Mouse (Mus musculus): Measurements from ENCODE around the gene Tex9. TPM values are rescaled to one million over a fixed set of nuclear protein-coding genes. Genes with fewer than 3 reads are reported as not detected.
A peak's percentile ranks its signal among the peaks of the same experiment; 100 is the strongest.

The Tex9 gene
- polyA plus RNA-seq, 1 experiment from 2014 or later, result 75.5 TPM

DNA sequence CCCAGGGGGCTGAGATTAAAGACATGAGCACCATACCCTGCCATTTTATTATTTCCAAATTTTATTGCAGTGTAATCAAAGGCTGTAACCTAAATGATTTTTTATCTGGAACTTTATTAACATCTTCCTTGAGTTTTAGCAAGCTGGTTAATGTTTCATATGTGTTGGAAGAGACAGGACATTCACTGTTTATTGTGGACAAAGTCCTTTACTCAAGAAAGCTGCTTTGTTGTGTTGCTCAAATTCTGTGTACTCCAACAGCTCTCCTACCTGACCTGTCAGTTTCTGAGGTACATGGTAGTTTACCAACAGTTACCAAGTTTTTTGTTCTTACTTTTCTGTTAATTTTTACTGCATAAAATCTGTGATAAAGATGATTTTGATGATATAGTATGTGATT, 23.4 kb upstream of the Tex9 start:
- DNase-seq (ENCODE audit: extremely low spot score, low spot score), result no peak
- Histone ChIP-seq H3K4me1 (no peaks in the 10 kb centered on the region), H3K4me3 (no peak overlapping the region), H3K27ac (no peak overlapping the region), H3K36me3 (replicated peaks) (no peaks in the 10 kb centered on the region), H3K9me3 (no peaks in the 10 kb centered on the region), H3K27me3 (ENCODE audit: poor library complexity, severe bottlenecking) (no peaks in the 10 kb centered on the region)

DNA sequence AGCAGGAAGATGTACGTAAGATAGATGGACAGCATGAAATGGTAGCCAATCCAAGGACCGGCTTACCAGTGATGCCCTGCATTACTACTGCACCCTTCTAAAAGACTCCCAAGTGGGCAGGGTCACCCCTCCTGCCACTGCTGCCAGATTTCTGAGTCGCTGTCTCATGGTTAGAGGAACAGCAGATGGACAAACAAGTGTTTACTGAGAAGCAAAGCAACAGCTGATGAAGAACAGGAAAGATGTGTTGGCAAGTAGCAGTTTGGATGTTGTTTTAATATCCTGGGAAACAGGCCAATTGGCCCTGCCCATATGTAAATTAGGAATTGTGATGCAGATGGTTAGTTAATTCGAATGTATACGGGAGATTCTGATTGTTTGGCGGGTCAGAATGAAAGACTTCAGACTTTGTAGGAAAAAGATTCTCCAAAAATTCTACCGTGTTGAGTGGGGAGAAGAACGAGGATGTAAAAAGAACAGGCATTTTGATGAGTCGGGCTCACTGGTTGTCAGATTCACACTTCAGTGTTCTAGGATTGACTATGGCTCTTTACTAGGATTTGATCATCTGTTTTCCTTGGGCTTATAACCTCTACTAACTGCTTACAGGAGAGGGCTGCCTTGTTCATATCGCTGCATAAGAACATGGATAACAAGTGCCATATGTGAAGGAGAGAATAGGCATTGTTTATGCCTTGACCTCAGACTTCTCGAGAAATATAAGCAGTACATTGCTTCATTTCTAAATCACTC, 20.4 kb upstream of the Tex9 start:
- Histone ChIP-seq H3K4me1 (no peaks in the 10 kb centered on the region), H3K27me3 (ENCODE audit: poor library complexity, severe bottlenecking) (no peaks in the 10 kb centered on the region), H3K36me3 (replicated peaks) (no peaks in the 10 kb centered on the region), H3K9me3 (no peaks in the 10 kb centered on the region), H3K27ac (no peak overlapping the region), H3K4me3 (no peak overlapping the region)
- 64% methylated on average over 11 of the region's 11 CpGs for WGBS
- no peak for DNase-seq (ENCODE audit: extremely low spot score, low spot score)

GRCm38 (mm10) chr9:72497171-72497570, 5.2 kb upstream of the Tex9 start:
- Histone ChIP-seq H3K27ac (no peak overlapping the region), H3K4me1 (peaks cover 4% of the 10 kb centered on the region), H3K36me3 (replicated peaks) (no peaks in the 10 kb centered on the region), H3K4me3 (no peak overlapping the region), H3K9me3 (no peaks in the 10 kb centered on the region), H3K27me3 (ENCODE audit: poor library complexity, severe bottlenecking) (no peaks in the 10 kb centered on the region)
- WGBS, result 77% methylated on average over 3 of the region's 3 CpGs
- DNase-seq (ENCODE audit: extremely low spot score, low spot score), result no peak

DNA sequence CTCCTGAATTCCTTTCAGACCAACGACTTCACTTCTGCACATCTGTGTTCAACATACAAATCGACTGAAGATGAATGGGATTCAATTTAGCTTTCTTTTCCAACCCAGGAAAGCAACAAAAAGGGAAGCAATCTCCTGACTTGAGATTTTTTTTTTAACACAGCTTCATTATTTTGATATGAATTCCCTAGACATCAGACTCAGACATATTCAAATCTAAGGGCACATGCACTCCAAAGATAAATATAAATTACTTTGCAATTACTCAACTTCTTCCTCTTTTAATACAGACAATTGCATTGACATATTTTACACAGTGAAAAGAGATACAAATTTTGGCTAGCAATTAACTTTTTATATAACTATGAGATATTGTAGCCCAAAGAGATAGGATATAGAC, 4.7 kb upstream of the Tex9 start:
- WGBS, result 79% methylated on average over 2 of the region's 2 CpGs
- Histone ChIP-seq H3K4me3 (no peak overlapping the region), H3K36me3 (replicated peaks) (no peaks in the 10 kb centered on the region), H3K27me3 (ENCODE audit: poor library complexity, severe bottlenecking) (no peaks in the 10 kb centered on the region), H3K4me1 (peaks cover 8% of the 10 kb centered on the region), H3K27ac (no peak overlapping the region), H3K9me3 (no peaks in the 10 kb centered on the region)
- DNase-seq (ENCODE audit: extremely low spot score, low spot score), result no peak

DNA sequence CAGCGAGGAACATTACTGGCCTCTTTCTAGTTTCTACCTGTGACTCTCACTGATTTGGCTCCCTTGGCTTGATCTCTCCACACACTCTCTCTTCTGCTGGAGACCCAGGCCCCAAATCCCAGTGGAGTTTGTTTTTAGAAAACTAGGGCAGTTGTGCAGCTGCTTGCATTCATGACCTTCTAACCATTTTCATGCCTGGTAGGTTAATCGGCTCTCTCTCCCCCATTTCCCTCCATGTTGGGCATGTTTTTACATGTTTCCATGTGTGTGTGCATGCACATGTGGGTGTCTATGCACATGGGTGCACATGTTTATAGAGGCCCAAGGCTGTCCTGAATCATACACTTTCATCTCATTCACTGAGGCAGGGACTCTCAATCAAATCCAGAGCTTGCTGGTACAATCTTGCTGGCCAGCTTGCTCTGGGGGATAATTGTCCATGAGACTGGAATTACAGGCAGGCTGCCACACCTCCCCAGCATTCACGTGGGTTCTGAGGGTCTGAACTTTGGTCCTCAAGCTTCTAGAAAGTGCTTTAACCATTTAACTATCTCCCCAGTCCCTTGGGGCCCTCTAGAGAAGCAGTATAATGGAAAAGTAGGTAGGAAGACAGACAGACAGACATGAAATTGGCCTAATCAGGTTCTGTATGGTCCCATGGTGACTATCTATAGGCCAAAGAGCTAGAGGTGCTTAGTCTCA, 2.1 kb upstream of the Tex9 start:
- no peaks in the 10 kb centered on the region for H3K27me3 ChIP-seq (ENCODE audit: poor library complexity, severe bottlenecking)
- no peaks in the 10 kb centered on the region for H3K9me3 ChIP-seq
- no peak for DNase-seq (ENCODE audit: extremely low spot score, low spot score)
- H3K4me1 ChIP-seq, result peaks cover 16% of the 10 kb centered on the region
- H3K36me3 ChIP-seq (replicated peaks), result peaks cover 6% of the 10 kb centered on the region
- H3K4me3 ChIP-seq, result no peak overlapping the region
- H3K27ac ChIP-seq, result no peak overlapping the region
- WGBS, result 89% methylated on average over 3 of the region's 3 CpGs

DNA sequence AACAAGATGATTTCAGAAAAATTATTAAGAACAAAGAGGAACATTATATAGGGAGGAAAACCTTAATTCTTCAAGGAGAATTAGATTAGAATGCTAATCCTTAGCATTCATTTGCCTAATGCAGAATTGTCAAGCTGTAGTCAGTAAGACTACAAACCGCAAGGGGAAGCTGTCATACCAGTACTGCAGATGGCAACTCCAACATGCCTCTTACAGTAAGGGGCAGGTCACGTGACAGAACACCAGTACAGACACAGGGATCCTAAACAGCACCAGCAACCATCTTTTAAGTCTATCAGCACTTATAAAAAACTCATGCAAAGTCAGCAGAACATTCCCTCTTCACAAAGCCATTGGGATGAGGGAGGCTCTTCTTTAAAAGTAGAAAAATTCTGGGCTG, 1.5 kb upstream of the Tex9 start:
- Histone ChIP-seq H3K27ac (no peak overlapping the region), H3K36me3 (replicated peaks) (peaks cover 13% of the 10 kb centered on the region), H3K4me1 (peaks cover 16% of the 10 kb centered on the region), H3K9me3 (no peaks in the 10 kb centered on the region), H3K27me3 (ENCODE audit: poor library complexity, severe bottlenecking) (no peaks in the 10 kb centered on the region), H3K4me3 (no peak overlapping the region)
- WGBS, result 92% methylated on average over 2 of the region's 2 CpGs
- no peak for DNase-seq (ENCODE audit: extremely low spot score, low spot score)

- H3K4me1 ChIP-seq, result peaks cover 16% of the 10 kb centered on the region
- peak; percentile 93 for DNase-seq (ENCODE audit: extremely low spot score, low spot score)
- WGBS, result 0% methylated on average over 32 of the region's 32 CpGs
- H3K9me3 ChIP-seq, result no peaks in the 10 kb centered on the region
- peak overlapping the region; percentile 85 for H3K4me3 ChIP-seq
- H3K27me3 ChIP-seq (ENCODE audit: poor library complexity, severe bottlenecking), result no peaks in the 10 kb centered on the region
- peaks cover 30% of the 10 kb centered on the region for H3K36me3 ChIP-seq (replicated peaks)
- peak overlapping the region; percentile 96 for H3K27ac ChIP-seq
Observed at GRCm38 (mm10) chr9:72491559-72492193, 336 bp downstream of the Tex9 start.

- Histone ChIP-seq H3K27me3 (ENCODE audit: poor library complexity, severe bottlenecking) (no peaks in the 10 kb centered on the region), H3K4me3 (no peak overlapping the region), H3K27ac (no peak overlapping the region), H3K36me3 (replicated peaks) (peaks cover 54% of the 10 kb centered on the region), H3K9me3 (no peaks in the 10 kb centered on the region), H3K4me1 (peaks cover 16% of the 10 kb centered on the region)
- WGBS, result 96% methylated on average over 5 of the region's 5 CpGs
- DNase-seq (ENCODE audit: extremely low spot score, low spot score), result no peak
Observed at GRCm38 (mm10) chr9:72489131-72489530, 2.9 kb downstream of the Tex9 start.

- Histone ChIP-seq H3K9me3 (no peaks in the 10 kb centered on the region), H3K4me1 (peaks cover 16% of the 10 kb centered on the region), H3K27ac (no peak overlapping the region), H3K27me3 (ENCODE audit: poor library complexity, severe bottlenecking) (no peaks in the 10 kb centered on the region), H3K36me3 (replicated peaks) (peaks cover 59% of the 10 kb centered on the region), H3K4me3 (no peak overlapping the region)
- no peak for DNase-seq (ENCODE audit: extremely low spot score, low spot score)
Observed at GRCm38 (mm10) chr9:72488523-72488922, 3.5 kb downstream of the Tex9 start.

GRCm38 (mm10) chr9:72479276-72479675, 12.7 kb downstream of the Tex9 start:
- Histone ChIP-seq H3K36me3 (replicated peaks) (peaks cover 94% of the 10 kb centered on the region), H3K9me3 (no peaks in the 10 kb centered on the region)
- DNase-seq (ENCODE audit: extremely low spot score, low spot score), result no peak

DNA sequence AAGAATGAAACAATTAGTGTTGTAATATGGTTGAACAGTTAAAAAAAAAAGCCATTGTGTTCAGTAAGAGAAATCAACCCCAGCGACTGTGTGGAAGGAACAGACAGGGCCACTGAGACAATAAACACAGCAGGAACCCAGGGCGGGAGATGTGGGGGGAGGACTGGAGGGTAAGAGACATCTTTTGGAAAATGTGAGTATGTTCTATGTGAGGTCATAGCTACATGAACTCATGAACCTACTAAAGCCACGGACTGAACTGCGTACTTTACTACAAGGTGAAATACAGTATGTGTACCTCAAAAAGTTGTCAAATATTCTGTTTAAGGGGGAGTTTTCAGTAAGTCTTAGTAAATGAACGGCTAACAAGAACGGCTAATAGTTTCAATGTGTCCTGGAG, 14.7 kb downstream of the Tex9 start:
- H3K27me3 ChIP-seq (ENCODE audit: poor library complexity, severe bottlenecking), result no peaks in the 10 kb centered on the region
- DNase-seq (ENCODE audit: extremely low spot score, low spot score), result no peak
- H3K36me3 ChIP-seq (replicated peaks), result peaks cover 95% of the 10 kb centered on the region
- no peak overlapping the region for H3K4me3 ChIP-seq
- 81% methylated on average over 6 of the region's 6 CpGs for WGBS
- H3K27ac ChIP-seq, result no peak overlapping the region
- no peaks in the 10 kb centered on the region for H3K9me3 ChIP-seq
- H3K4me1 ChIP-seq, result no peaks in the 10 kb centered on the region

More at GRCm38 (mm10) chr9:72479276-72479675, 12.7 kb downstream of the Tex9 start:
- Histone ChIP-seq H3K4me1 (no peaks in the 10 kb centered on the region), H3K4me3 (no peak overlapping the region), H3K27me3 (ENCODE audit: poor library complexity, severe bottlenecking) (no peaks in the 10 kb centered on the region), H3K27ac (no peak overlapping the region)
- WGBS, result 97% methylated on average over 1 of the region's 1 CpGs

DNA sequence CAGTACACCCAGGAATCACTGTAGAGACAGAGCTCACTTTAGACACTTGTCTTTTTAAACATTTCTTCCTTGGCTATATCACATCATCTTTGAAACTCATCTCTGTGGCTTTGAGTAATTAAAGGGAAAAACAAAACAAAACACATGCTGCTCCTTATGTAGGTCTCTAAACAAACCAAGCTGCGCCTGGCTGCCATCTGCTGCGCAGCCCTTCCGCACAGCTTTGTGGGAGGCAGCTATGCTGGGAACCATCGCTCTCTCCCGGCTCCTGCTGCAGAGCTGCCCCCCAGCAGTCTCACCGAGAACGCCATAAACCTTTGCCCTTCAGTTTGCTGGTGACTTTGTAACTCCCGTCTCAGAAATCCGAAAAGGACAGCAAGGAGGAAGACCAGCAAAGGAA, 16.5 kb downstream of the Tex9 start:
- Histone ChIP-seq H3K27ac (no peak overlapping the region), H3K27me3 (ENCODE audit: poor library complexity, severe bottlenecking) (no peaks in the 10 kb centered on the region), H3K4me3 (no peak overlapping the region), H3K9me3 (no peaks in the 10 kb centered on the region), H3K4me1 (no peaks in the 10 kb centered on the region), H3K36me3 (replicated peaks) (peaks cover 93% of the 10 kb centered on the region)
- whole genome bisulfite sequencing, result 93% methylated on average over 9 of the region's 9 CpGs
- no peak for DNase-seq (ENCODE audit: extremely low spot score, low spot score)

GRCm38 (mm10) chr9:72469851-72470250, 22.2 kb downstream of the Tex9 start:
- no peaks in the 10 kb centered on the region for H3K27me3 ChIP-seq (ENCODE audit: poor library complexity, severe bottlenecking)
- no peaks in the 10 kb centered on the region for H3K9me3 ChIP-seq
- no peaks in the 10 kb centered on the region for H3K4me1 ChIP-seq
- H3K4me3 ChIP-seq, result no peak overlapping the region
- peaks cover 93% of the 10 kb centered on the region for H3K36me3 ChIP-seq (replicated peaks)
- WGBS, result 97% methylated on average over 1 of the region's 1 CpGs
- no peak overlapping the region for H3K27ac ChIP-seq
- no peak for DNase-seq (ENCODE audit: extremely low spot score, low spot score)
